Mouse (Mus musculus) erythroblast, embryonic 14.5 days (primary cell): ENCODE measurements around the gene Etv2. TPM values are rescaled to one million over a fixed set of nuclear protein-coding genes. Genes with fewer than 3 reads are reported as not detected.

Source experiments
- H3K27me3 ChIP-seq: 2 replicates; pipeline ENCODE4 v1.6.1; 2012; ENCODE audit warnings: inconsistent platforms; ENCODE audit not compliant: control insufficient read depth
- H3K36me3 ChIP-seq: 2 replicates; pipeline ENCODE4 v1.6.1; 2012; ENCODE audit warnings: mild to moderate bottlenecking, inconsistent platforms; ENCODE audit not compliant: control insufficient read depth
- H3K4me1 ChIP-seq: 2 replicates; pipeline ENCODE4 v1.6.1; 2012; ENCODE audit warnings: inconsistent platforms; ENCODE audit not compliant: control insufficient read depth
- H3K4me3 ChIP-seq: replicated peaks from 2 replicates; pipeline ENCODE3; 2012; ENCODE audit warnings: moderate library complexity, mild to moderate bottlenecking, inconsistent platforms
- H3K9me3 ChIP-seq: 2 replicates; pipeline ENCODE4 v1.6.1; 2012; ENCODE audit warnings: low read length, inconsistent platforms, mixed read lengths; ENCODE audit not compliant: control insufficient read depth
- GATA1 ChIP-seq: IDR thresholded peaks from 2 replicates; pipeline ENCODE4 v1.6.1; 2012; ENCODE audit warnings: low read length, inconsistent platforms, mixed read lengths
- TAL1 ChIP-seq: IDR thresholded peaks from 3 replicates; pipeline ENCODE4 v1.6.1; 2012; ENCODE audit warnings: low read length, inconsistent platforms, mixed read lengths
- polyA plus RNA-seq: library from polyadenylated mRNA; stranded (reverse); fragments of >175 nt; gene quantifications from 2 replicates; pipeline ENCODE4 v1.2.3, GENCODE M21; 2012

The Etv2 gene
- polyA plus RNA-seq, 1 experiment, result not detected

GRCm38 (mm10) chr7:30639083-30639482, 3.4 kb upstream of the Etv2 start:
- H3K27me3 ChIP-seq, result peaks cover 37% of the 10 kb centered on the region
- H3K36me3 ChIP-seq, result peaks cover 41% of the 10 kb centered on the region
- TF ChIP-seq TAL1, result no peak
- H3K4me3 ChIP-seq, result no peak overlapping the region
- peaks cover 2% of the 10 kb centered on the region; the same call in 1 of the 2 replicates for H3K9me3 ChIP-seq
- H3K4me1 ChIP-seq, result peaks cover 7% of the 10 kb centered on the region

- TF ChIP-seq TAL1 (no peak), GATA1 (no peak)
- Histone ChIP-seq H3K27me3 (peaks cover 63% of the 10 kb centered on the region), H3K4me3 (no peak overlapping the region), H3K9me3 (peaks cover 2% of the 10 kb centered on the region; the same call in 1 of the 2 replicates), H3K36me3 (peaks cover 15% of the 10 kb centered on the region), H3K4me1 (peaks cover 7% of the 10 kb centered on the region)
Observed at GRCm38 (mm10) chr7:30636395-30636794, 743 bp upstream of the Etv2 start.

- TF ChIP-seq TAL1 (no peak), GATA1 (no peak)
- Histone ChIP-seq H3K4me3 (no peak overlapping the region), H3K36me3 (no peaks in the 10 kb centered on the region), H3K4me1 (peaks cover 7% of the 10 kb centered on the region), H3K9me3 (peaks cover 2% of the 10 kb centered on the region; the same call in 1 of the 2 replicates), H3K27me3 (peaks cover 81% of the 10 kb centered on the region)
Observed at GRCm38 (mm10) chr7:30634621-30635020, 1.0 kb downstream of the Etv2 start.

- Histone ChIP-seq H3K36me3 (no peaks in the 10 kb centered on the region), H3K27me3 (peaks cover 88% of the 10 kb centered on the region), H3K9me3 (peaks cover 2% of the 10 kb centered on the region; the same call in 1 of the 2 replicates), H3K4me1 (peaks cover 7% of the 10 kb centered on the region), H3K4me3 (no peak overlapping the region)
- TF ChIP-seq TAL1 (no peak), GATA1 (no peak)
Observed at GRCm38 (mm10) chr7:30633762-30634412, 1.8 kb downstream of the Etv2 start.

GRCm38 (mm10) chr7:30629013-30629412, 6.6 kb downstream of the Etv2 start:
- peaks cover 19% of the 10 kb centered on the region for H3K4me1 ChIP-seq
- H3K36me3 ChIP-seq, result peaks cover 7% of the 10 kb centered on the region
- no peaks in the 10 kb centered on the region for H3K9me3 ChIP-seq
- H3K4me3 ChIP-seq, result no peak overlapping the region
- H3K27me3 ChIP-seq, result peaks cover 55% of the 10 kb centered on the region
- TF ChIP-seq GATA1 (no peak), TAL1 (no peak)

- peaks cover 32% of the 10 kb centered on the region for H3K27me3 ChIP-seq
- peaks cover 28% of the 10 kb centered on the region for H3K4me1 ChIP-seq
- TF ChIP-seq TAL1 (no peak), GATA1 (no peak)
- H3K9me3 ChIP-seq, result no peaks in the 10 kb centered on the region
- peaks cover 27% of the 10 kb centered on the region for H3K36me3 ChIP-seq
- H3K4me3 ChIP-seq, result no peak overlapping the region
Observed at GRCm38 (mm10) chr7:30626647-30627046, 9.0 kb downstream of the Etv2 start.

- Histone ChIP-seq H3K4me3 (peak within 1 kb of the TSS; percentile 89), H3K36me3 (peaks cover 34% of the 10 kb centered on the region), H3K27me3 (peaks cover 23% of the 10 kb centered on the region), H3K9me3 (no peaks in the 10 kb centered on the region), H3K4me1 (peaks cover 31% of the 10 kb centered on the region)
- no peak for TF ChIP-seq GATA1
- no peak for TF ChIP-seq TAL1
Observed at GRCm38 (mm10) chr7:30625530-30626384, 9.9 kb downstream of the Etv2 start, which contains the start of gene Cox6b1. Gene Cox6b1 (minus strand): TSS chr7:30626151.

- no peak for TF ChIP-seq TAL1
- no peak for TF ChIP-seq GATA1
- Histone ChIP-seq H3K4me1 (peaks cover 26% of the 10 kb centered on the region), H3K27me3 (no peaks in the 10 kb centered on the region), H3K9me3 (no peaks in the 10 kb centered on the region), H3K36me3 (peaks cover 73% of the 10 kb centered on the region), H3K4me3 (no peak overlapping the region)
Observed at GRCm38 (mm10) chr7:30619202-30619601, 16.4 kb downstream of the Etv2 start.

GRCm38 (mm10) chr7:30618658-30619057, 17.0 kb downstream of the Etv2 start:
- Histone ChIP-seq H3K27me3 (no peaks in the 10 kb centered on the region), H3K4me3 (no peak overlapping the region), H3K36me3 (peaks cover 70% of the 10 kb centered on the region), H3K4me1 (peaks cover 25% of the 10 kb centered on the region), H3K9me3 (no peaks in the 10 kb centered on the region)
- TF ChIP-seq TAL1, result no peak
- TF ChIP-seq GATA1, result no peak
